Mouse (Mus musculus) gastrocnemius, postnatal 25 days (tissue): ENCODE data around the gene Wnk4. TPM values are rescaled to one million over a fixed set of nuclear protein-coding genes. Genes with fewer than 3 reads are reported as not detected.

Source experiments
- DNase-seq: peaks from one replicate; pipeline ENCODE4 v3.0.0; 2022
- long read RNA-seq, 2 experiments: library from polyadenylated mRNA; stranded (forward); transcript quantifications; one replicate each; pipeline ENCODE4 v2.0.0; 2021
- total RNA-seq, 2 experiments: library from RNA; stranded (reverse); gene quantifications; 1 replicate in 1 of 2; 2 replicates in 1 of 2; pipeline ENCODE4 v1.2.3; 2021

Gene Wnk4
- under 1 TPM in 1 of 2 experiments, not detected in 1; 0.48 TPM for total RNA-seq
- long read RNA-seq, experiment 1, result 0 reads
- long read RNA-seq, experiment 2, result 0 reads

- peak; percentile 58 for DNase-seq
These were observed at the start of gene Wnk4 for GRCm38 (mm10) chr11:101259948-101260825. Gene Wnk4 (plus strand): TSS chr11:101260567.

GRCm38 (mm10) chr11:101211970-101212369 is 48.4 kb upstream of the Wnk4 start:
- no peak for DNase-seq

- no peak for DNase-seq
These were observed 43.4 kb upstream of the Wnk4 start for GRCm38 (mm10) chr11:101216936-101217335.

GRCm38 (mm10) chr11:101218436-101219055 is 41.8 kb upstream of the Wnk4 start:
- no peak for DNase-seq

- DNase-seq, result no peak
These were observed 39.5 kb upstream of the Wnk4 start for GRCm38 (mm10) chr11:101220853-101221252.

- DNase-seq, result no peak
These were observed 38.9 kb upstream of the Wnk4 start for GRCm38 (mm10) chr11:101221306-101221986.

GRCm38 (mm10) chr11:101224337-101224736 is 36.0 kb upstream of the Wnk4 start:
- no peak for DNase-seq

GRCm38 (mm10) chr11:101225331-101226064 is 34.9 kb upstream of the Wnk4 start:
- DNase-seq, result no peak

GRCm38 (mm10) chr11:101226065-101226701 is 34.2 kb upstream of the Wnk4 start, which contains the start of gene Ezh1:
Gene Ezh1 (minus strand): TSS chr11:101226463.
- DNase-seq, result peak; percentile 88

GRCm38 (mm10) chr11:101229361-101229900 is 30.9 kb upstream of the Wnk4 start:
- DNase-seq, result peak; percentile 63

GRCm38 (mm10) chr11:101230061-101230511 is 30.3 kb upstream of the Wnk4 start:
- peak; percentile 89 for DNase-seq

GRCm38 (mm10) chr11:101230526-101230925 is 29.8 kb upstream of the Wnk4 start:
- no peak for DNase-seq

GRCm38 (mm10) chr11:101230991-101231871 is 29.1 kb upstream of the Wnk4 start:
- peak; percentile 92 for DNase-seq

- peak; percentile 48 for DNase-seq
These were observed 28.1 kb upstream of the Wnk4 start for GRCm38 (mm10) chr11:101232010-101232839.

GRCm38 (mm10) chr11:101233240-101233639 is 27.1 kb upstream of the Wnk4 start:
- DNase-seq, result no peak

GRCm38 (mm10) chr11:101234124-101234523 is 26.2 kb upstream of the Wnk4 start:
- no peak for DNase-seq

GRCm38 (mm10) chr11:101235429-101235828 is 24.9 kb upstream of the Wnk4 start:
- no peak for DNase-seq

GRCm38 (mm10) chr11:101236782-101237181 is 23.6 kb upstream of the Wnk4 start:
- DNase-seq, result peak; percentile 46

- peak; percentile 46 for DNase-seq
These were observed 22.2 kb upstream of the Wnk4 start for GRCm38 (mm10) chr11:101238071-101238647.
